Mouse (Mus musculus) hindbrain, embryonic 16.5 days (tissue): ENCODE measurements around the gene Jak2. TPM values are rescaled to one million over a fixed set of nuclear protein-coding genes. Genes with fewer than 3 reads are reported as not detected.

Experiments used
- ATAC-seq: fragments of 200-750 bp; cut with Nextera tagmentation; 2 replicates; pipeline ENCODE4 v1.8.0; 2017; ENCODE audit warnings: moderate TSS enrichment, moderate library complexity
- H3K27ac ChIP-seq: fragments of 300-500 bp; sonication (generic); 2 replicates; pipeline ENCODE4 v1.5.1; 2014; ENCODE audit warnings: low read depth, mild to moderate bottlenecking, control low read depth, low read length, moderate library complexity
- H3K27me3 ChIP-seq: fragments of 300-500 bp; sonication (generic); replicated peaks from 2 replicates; pipeline ENCODE4 v1.6.1; 2014; ENCODE audit warnings: low read length; ENCODE audit not compliant: control insufficient read depth, insufficient read depth
- H3K36me3 ChIP-seq: fragments of 300-500 bp; sonication (generic); 2 replicates; pipeline ENCODE4 v1.6.1; 2014; ENCODE audit warnings: mild to moderate bottlenecking, low read length, moderate library complexity, mixed read lengths; ENCODE audit not compliant: control insufficient read depth, insufficient read depth
- H3K4me1 ChIP-seq: fragments of 300-500 bp; sonication (generic); 2 replicates; pipeline ENCODE4 v1.6.1; 2014; ENCODE audit warnings: low read depth, low read length; ENCODE audit not compliant: control insufficient read depth, insufficient read depth
- H3K4me2 ChIP-seq: fragments of 300-500 bp; sonication (generic); 2 replicates; pipeline ENCODE4 v1.6.1; 2014; ENCODE audit warnings: mild to moderate bottlenecking, low read length, control low read depth, moderate library complexity
- H3K4me3 ChIP-seq: fragments of 300-500 bp; sonication (generic); 2 replicates; pipeline ENCODE4 v1.5.1; 2014; ENCODE audit warnings: mild to moderate bottlenecking, low read length, control low read depth, moderate library complexity
- H3K9ac ChIP-seq: fragments of 300-500 bp; sonication (generic); 2 replicates; pipeline ENCODE4 v1.6.1; 2014; ENCODE audit warnings: low read depth, mild to moderate bottlenecking, control low read depth, low read length, moderate library complexity
- H3K9me3 ChIP-seq: fragments of 300-500 bp; sonication (generic); 2 replicates; pipeline ENCODE4 v1.6.1; 2014; ENCODE audit warnings: mild to moderate bottlenecking, low read length, moderate library complexity; ENCODE audit not compliant: control insufficient read depth
- WGBS: fragments of 180-500 bp; shearing (Covaris S2); extraction: QIAGEN DNeasy Blood & Tissue Kit; methylation state at CpG from one replicate; pipeline ENCODE4 v1.1.7; 2014; 5-methylcytosine and 5-hydroxymethylcytosine counted together
- polyA plus RNA-seq: library from polyadenylated mRNA; unstranded; fragments of >200 nt; fragmentation: Nextera tagmentation; extraction: Ambion mirVana; gene quantifications from 2 replicates; pipeline ENCODE4 v1.2.1, GENCODE M21; 2015

Gene Jak2
- polyA plus RNA-seq, 1 experiment from 2014 or later: 6.2 TPM

DNA sequence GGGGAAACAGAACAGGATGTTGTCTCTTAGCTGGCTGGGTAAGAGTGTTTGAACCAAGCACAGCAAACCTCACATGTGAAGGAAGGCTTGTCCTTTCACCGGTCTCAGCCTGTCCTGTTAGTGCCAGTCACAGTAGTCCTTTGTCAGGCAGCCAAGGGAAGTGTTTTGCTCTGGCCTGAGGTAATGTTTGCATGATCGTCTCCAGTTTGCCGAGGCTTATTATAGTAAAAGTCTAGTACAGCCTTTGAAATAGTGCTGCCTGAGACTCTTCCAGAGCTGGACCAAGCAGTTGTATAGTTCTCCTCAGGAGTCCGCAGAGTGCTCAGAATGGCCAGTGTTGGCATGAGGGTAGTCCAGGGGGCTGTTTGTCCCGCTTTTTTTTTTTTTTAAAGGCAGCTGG, 13.9 kb downstream of the Jak2 start:
- ATAC-seq: peak; percentile 78
- H3K4me2 ChIP-seq: 0 out of 2 replicates have a peak overlapping the region, but pooled peaks have one; percentile 4
- no peak overlapping the region for H3K9ac ChIP-seq

DNA sequence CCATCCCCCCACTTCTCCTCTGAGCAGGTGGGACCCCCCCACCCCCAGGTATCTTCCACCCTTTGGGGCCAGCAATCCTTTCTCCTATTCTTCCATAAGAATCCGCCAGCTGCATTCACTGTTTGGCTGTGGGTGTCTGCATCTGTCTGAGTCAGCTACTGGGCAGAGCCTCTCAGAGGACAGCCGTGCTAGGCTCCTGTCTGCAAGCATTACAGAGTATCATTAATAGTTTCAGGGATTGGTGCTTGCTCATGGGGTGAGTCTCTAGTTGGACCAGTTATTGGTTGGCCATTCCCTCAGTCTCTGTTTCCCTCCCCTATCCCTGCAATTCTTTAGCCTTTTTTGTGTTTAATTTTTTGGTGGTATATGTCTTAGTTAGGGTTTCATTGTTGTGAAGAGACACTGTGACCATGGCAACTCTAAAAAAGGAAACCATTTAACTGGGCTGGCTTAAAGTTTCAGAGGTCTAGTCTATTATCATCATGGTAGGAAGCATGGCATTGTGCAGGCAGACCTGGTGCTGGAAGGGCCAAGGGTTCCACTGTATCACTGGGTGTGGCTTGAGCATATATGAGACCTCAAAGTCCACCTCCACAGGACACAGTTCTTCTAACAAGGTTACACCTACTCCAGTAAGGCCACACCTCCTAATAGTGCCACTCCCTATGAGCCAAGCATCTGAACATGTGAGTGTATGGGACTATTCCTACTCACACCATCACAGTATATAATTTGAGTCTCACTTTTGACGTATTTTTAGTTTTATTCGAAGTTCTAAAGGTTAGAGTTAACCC, 15.6 kb downstream of the Jak2 start:
- Histone ChIP-seq H3K27ac (no peak overlapping the region), H3K9me3 (no peaks in the 10 kb centered on the region), H3K27me3 (no peaks in the 10 kb centered on the region), H3K4me3 (no peak overlapping the region), H3K4me2 (no peak overlapping the region), H3K36me3 (no peaks in the 10 kb centered on the region), H3K9ac (no peak overlapping the region), H3K4me1 (peaks cover 2% of the 10 kb centered on the region)
- no peak for ATAC-seq
- WGBS: 71% methylated on average over 4 of the region's 4 CpGs

More for the DNA sequence above, 13.9 kb downstream of the Jak2 start:
- no peaks in the 10 kb centered on the region for H3K36me3 ChIP-seq
- H3K27ac ChIP-seq: peak overlapping the region; percentile 61
- H3K4me3 ChIP-seq: no peak overlapping the region
- H3K9me3 ChIP-seq: no peaks in the 10 kb centered on the region
- H3K4me1 ChIP-seq: peaks cover 2% of the 10 kb centered on the region
- H3K27me3 ChIP-seq: no peaks in the 10 kb centered on the region
- 42% methylated on average over 5 of the region's 5 CpGs for WGBS

DNA sequence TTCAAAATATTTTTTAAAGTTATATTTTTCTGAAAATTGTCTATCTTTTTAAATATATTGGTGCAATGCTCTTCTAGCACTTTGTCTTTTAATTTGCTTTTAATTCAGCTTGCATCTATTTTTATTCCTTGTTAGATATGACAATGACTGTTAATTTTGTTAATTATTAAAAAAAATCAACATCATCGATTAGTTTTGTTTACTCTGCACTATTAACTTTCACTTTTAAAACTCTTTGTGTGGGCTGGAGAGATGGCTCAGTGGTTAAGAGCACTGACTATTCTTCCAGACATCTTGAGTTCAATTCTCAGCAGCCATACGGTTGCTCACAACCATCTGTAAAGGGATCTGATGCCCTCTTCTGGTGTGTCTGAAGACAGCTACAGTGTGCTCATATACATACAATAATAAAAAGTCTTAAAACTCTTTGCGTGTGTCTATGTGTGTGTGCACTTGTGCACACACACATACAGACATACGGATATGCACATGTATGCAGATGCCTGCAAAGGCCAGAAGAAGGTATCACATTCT, 17.2 kb downstream of the Jak2 start:
- Histone ChIP-seq H3K27ac (no peak overlapping the region), H3K4me1 (peaks cover 2% of the 10 kb centered on the region), H3K9ac (no peak overlapping the region), H3K27me3 (no peaks in the 10 kb centered on the region), H3K4me3 (no peak overlapping the region), H3K4me2 (no peak overlapping the region), H3K36me3 (no peaks in the 10 kb centered on the region), H3K9me3 (no peaks in the 10 kb centered on the region)
- 92% methylated on average over 4 of the region's 4 CpGs for WGBS
- ATAC-seq: no peak

GRCm38 (mm10) chr19:29270226-29270625, 18.6 kb downstream of the Jak2 start:
- no peaks in the 10 kb centered on the region for H3K27me3 ChIP-seq
- peaks cover 2% of the 10 kb centered on the region for H3K4me1 ChIP-seq
- H3K4me2 ChIP-seq: no peak overlapping the region
- no peak overlapping the region for H3K4me3 ChIP-seq
- H3K27ac ChIP-seq: no peak overlapping the region
- no peak overlapping the region for H3K9ac ChIP-seq
- no peak for ATAC-seq
- no peaks in the 10 kb centered on the region for H3K9me3 ChIP-seq
- WGBS: 45% methylated on average over 6 of the region's 6 CpGs
- H3K36me3 ChIP-seq: no peaks in the 10 kb centered on the region

GRCm38 (mm10) chr19:29271147-29271578, 19.5 kb downstream of the Jak2 start:
- Histone ChIP-seq H3K27ac (no peak overlapping the region), H3K4me2 (no peak overlapping the region), H3K27me3 (no peaks in the 10 kb centered on the region), H3K4me3 (no peak overlapping the region), H3K36me3 (no peaks in the 10 kb centered on the region), H3K9me3 (no peaks in the 10 kb centered on the region), H3K9ac (no peak overlapping the region), H3K4me1 (no peaks in the 10 kb centered on the region)
- 84% methylated on average over 12 of the region's 12 CpGs for WGBS
- ATAC-seq: no peak

GRCm38 (mm10) chr19:29272011-29272809, 20.6 kb downstream of the Jak2 start:
- ATAC-seq: no peak
- WGBS: 93% methylated on average over 3 of the region's 3 CpGs
- H3K9me3 ChIP-seq: no peaks in the 10 kb centered on the region

DNA sequence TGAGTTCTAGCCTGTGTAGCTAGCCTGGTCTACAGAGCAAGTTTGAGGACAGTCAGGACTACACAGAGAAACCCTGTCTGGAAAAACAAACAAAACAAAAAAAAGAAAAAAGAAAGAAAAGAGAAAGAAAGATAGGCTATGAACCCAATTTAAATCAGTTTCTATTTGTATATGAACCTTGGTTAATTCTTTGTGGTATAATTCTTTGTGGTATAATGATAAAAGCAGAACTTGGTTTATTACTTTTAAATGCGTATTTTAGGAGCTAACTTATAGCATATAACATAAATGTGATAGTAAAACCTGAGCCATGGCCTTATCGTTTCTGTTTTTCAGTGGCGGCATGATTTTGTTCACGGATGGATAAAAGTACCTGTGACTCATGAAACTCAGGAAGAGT, 24.8 kb downstream of the Jak2 start:
- H3K4me2 ChIP-seq: no peak overlapping the region
- ATAC-seq: no peak
- no peaks in the 10 kb centered on the region for H3K9me3 ChIP-seq
- no peaks in the 10 kb centered on the region for H3K27me3 ChIP-seq
- no peak overlapping the region for H3K27ac ChIP-seq
- H3K4me1 ChIP-seq: no peaks in the 10 kb centered on the region
- no peak overlapping the region for H3K9ac ChIP-seq
- 95% methylated on average over 4 of the region's 4 CpGs for WGBS
- H3K36me3 ChIP-seq: peaks cover 7% of the 10 kb centered on the region
- no peak overlapping the region for H3K4me3 ChIP-seq

More at GRCm38 (mm10) chr19:29272011-29272809, 20.6 kb downstream of the Jak2 start:
- Histone ChIP-seq H3K4me3 (no peak overlapping the region), H3K4me1 (no peaks in the 10 kb centered on the region), H3K36me3 (peaks cover 5% of the 10 kb centered on the region), H3K9ac (no peak overlapping the region), H3K27me3 (no peaks in the 10 kb centered on the region), H3K4me2 (no peak overlapping the region), H3K27ac (no peak overlapping the region)

DNA sequence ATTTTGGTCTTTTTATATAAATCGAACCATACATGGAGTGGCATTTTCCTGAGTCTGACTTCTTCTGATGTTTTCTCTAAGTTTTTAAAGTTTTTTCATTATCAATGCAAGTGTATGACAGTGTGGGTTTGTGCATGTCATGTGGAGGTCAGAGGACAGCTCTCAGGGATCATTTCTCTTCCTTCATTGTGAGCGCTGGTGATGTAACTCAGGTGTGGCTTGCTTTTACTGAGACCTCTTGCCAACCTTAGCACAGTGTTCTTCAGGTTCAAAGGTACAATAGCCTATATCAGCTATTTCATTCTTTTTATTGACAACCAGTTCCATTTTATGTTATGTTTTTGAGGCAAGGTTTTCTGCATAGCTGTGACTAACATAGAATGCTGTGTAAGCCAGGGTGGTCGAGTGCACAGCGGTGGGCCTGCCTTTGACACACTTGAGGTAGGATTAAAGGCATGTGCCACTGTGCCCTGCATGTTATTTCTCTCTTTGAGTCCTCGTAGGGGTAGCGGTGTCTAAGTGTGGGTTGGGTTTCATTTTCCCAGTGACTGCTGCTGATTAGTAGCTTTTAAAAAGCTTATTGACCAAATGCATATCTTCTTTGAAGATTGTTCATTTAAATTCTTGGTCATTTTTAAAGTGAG, 27.4 kb downstream of the Jak2 start:
- H3K4me3 ChIP-seq: no peak overlapping the region
- no peaks in the 10 kb centered on the region for H3K4me1 ChIP-seq
- ATAC-seq: no peak
- no peaks in the 10 kb centered on the region for H3K9me3 ChIP-seq
- 87% methylated on average over 6 of the region's 6 CpGs for WGBS
- no peak overlapping the region for H3K27ac ChIP-seq
- no peak overlapping the region for H3K9ac ChIP-seq
- H3K4me2 ChIP-seq: no peak overlapping the region
- no peaks in the 10 kb centered on the region for H3K27me3 ChIP-seq
- H3K36me3 ChIP-seq: peaks cover 15% of the 10 kb centered on the region
